Mouse (Mus musculus) liver, embryonic 15.5 days (tissue): ENCODE measurements around the gene Fgfr2. TPM values are rescaled to one million over a fixed set of nuclear protein-coding genes. Genes with fewer than 3 reads are reported as not detected.

ENCODE experiments used
- ATAC-seq: fragments of 200-750 bp; cut with Nextera tagmentation; 2 replicates; pipeline ENCODE4 v1.8.0; 2017; ENCODE audit warnings: moderate number of reproducible peaks, mild to moderate bottlenecking, moderate library complexity; ENCODE audit not compliant: insufficient read depth
- H3K27ac ChIP-seq: fragments of 300-500 bp; sonication (generic); replicated peaks from 2 replicates; pipeline ENCODE4 v1.5.1; 2015; ENCODE audit warnings: mild to moderate bottlenecking, inconsistent platforms
- H3K27me3 ChIP-seq: fragments of 300-500 bp; sonication (generic); 2 replicates; pipeline ENCODE4 v1.6.1; 2015; ENCODE audit warnings: mild to moderate bottlenecking, inconsistent platforms
- H3K36me3 ChIP-seq: fragments of 300-500 bp; sonication (generic); replicated peaks from 2 replicates; pipeline ENCODE4 v1.6.1; 2015; ENCODE audit warnings: moderate library complexity, mild to moderate bottlenecking, inconsistent platforms
- H3K4me1 ChIP-seq: fragments of 300-500 bp; sonication (generic); replicated peaks from 2 replicates; pipeline ENCODE4 v1.6.1; 2015; ENCODE audit warnings: inconsistent platforms
- H3K4me2 ChIP-seq: fragments of 300-500 bp; sonication (generic); 2 replicates; pipeline ENCODE4 v1.6.1; 2015; ENCODE audit warnings: moderate library complexity, mild to moderate bottlenecking, inconsistent platforms
- H3K4me3 ChIP-seq: fragments of 300-500 bp; sonication (generic); replicated peaks from 2 replicates; pipeline ENCODE4 v1.5.1; 2015; ENCODE audit warnings: mild to moderate bottlenecking, inconsistent platforms
- H3K9ac ChIP-seq: fragments of 300-500 bp; sonication (generic); 2 replicates; pipeline ENCODE4 v1.6.1; 2015; ENCODE audit warnings: moderate library complexity, mild to moderate bottlenecking, inconsistent platforms
- H3K9me3 ChIP-seq: fragments of 300-500 bp; sonication (generic); replicated peaks from 2 replicates; pipeline ENCODE4 v1.6.1; 2016; ENCODE audit warnings: inconsistent platforms
- whole genome bisulfite sequencing: fragments of 180-500 bp; shearing (Covaris S2); methylation state at CpG from one replicate; pipeline ENCODE4 v1.1.7; 2015; ENCODE audit warnings: mixed read lengths; ENCODE audit not compliant: insufficient replicate concordance; 5-methylcytosine and 5-hydroxymethylcytosine counted together
- polyA plus RNA-seq: library from polyadenylated mRNA; unstranded; fragments of >200 nt; fragmentation: Nextera tagmentation; extraction: Ambion mirVana; gene quantifications from 2 replicates; pipeline ENCODE4 v1.2.1, GENCODE M21; 2015

The Fgfr2 gene
- polyA plus RNA-seq, 1 experiment from 2014 or later: 10.5 TPM

DNA sequence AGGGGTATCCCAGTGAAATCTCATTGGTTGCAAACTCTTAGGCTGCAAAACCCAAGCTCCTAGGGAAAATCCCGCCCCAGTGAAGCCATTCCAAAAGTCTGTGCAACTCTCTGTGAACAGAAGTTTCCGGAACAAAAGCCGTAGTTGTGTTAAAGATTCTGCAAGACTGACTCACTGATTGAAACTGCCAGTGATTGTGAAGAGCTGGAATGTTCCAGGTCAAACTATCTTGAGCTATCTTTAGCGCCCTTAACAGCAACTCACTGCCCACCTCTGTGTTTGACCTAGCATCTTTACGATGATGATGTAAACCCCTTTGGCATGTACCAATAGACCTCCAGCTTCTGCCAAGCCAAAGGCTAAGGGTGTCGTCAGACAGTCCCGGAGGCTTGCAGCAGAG is 999.9 kb downstream of the Fgfr2 start:
- ATAC-seq: no peak
- Histone ChIP-seq H3K36me3 (no peaks in the 10 kb centered on the region), H3K4me1 (no peaks in the 10 kb centered on the region), H3K27ac (no peak overlapping the region), H3K4me2 (no peak overlapping the region), H3K9me3 (no peaks in the 10 kb centered on the region), H3K27me3 (no peaks in the 10 kb centered on the region), H3K9ac (no peak overlapping the region), H3K4me3 (no peak overlapping the region)
- 60% methylated on average over 7 of the region's 7 CpGs for WGBS

DNA sequence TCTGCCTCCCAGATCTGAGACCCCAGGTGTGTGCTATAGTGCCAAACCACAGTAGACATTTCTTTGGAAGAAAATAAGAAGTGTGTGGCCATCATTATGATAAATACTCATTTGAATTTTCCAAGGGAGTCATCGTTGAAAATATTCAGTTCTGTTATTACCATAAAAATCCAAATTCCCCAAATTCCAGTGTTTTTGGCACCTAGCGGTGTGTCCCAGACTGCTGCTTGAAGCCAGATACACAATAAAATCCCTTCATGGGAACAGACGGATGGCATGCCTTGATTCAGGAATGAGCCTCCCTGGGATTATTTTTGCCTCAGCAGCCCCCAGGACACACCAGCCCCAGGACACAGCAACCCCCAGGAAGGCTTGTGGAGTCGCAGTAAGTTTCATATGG is 1003.3 kb downstream of the Fgfr2 start:
- Histone ChIP-seq H3K9me3 (no peaks in the 10 kb centered on the region), H3K4me1 (no peaks in the 10 kb centered on the region), H3K4me2 (no peak overlapping the region), H3K9ac (no peak overlapping the region), H3K27ac (no peak overlapping the region), H3K4me3 (no peak overlapping the region), H3K27me3 (no peaks in the 10 kb centered on the region), H3K36me3 (no peaks in the 10 kb centered on the region)
- 61% methylated on average over 4 of the region's 4 CpGs for WGBS
- ATAC-seq: no peak

DNA sequence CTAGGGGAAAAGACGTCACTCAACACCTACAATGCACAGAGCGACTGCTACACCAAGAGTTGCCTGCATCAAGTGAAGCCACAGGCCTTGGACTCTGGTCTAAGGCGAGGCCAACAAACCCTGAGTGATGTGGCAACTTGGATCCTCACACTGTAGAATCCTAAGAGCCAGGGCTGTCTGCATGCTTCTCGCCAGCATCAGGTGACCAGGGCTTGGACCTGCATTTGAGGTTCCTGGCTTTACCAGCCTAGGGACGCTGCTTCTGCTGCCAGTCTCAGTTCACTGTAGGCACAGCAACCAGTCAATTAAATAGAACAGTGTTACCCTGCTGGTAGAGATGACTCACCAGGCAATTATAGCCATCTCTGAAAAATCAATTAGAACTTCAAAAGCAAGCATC is 1011.4 kb downstream of the Fgfr2 start:
- H3K4me3 ChIP-seq: no peak overlapping the region
- H3K36me3 ChIP-seq: no peaks in the 10 kb centered on the region
- H3K4me1 ChIP-seq: no peaks in the 10 kb centered on the region
- no peak overlapping the region for H3K9ac ChIP-seq
- H3K4me2 ChIP-seq: no peak overlapping the region
- H3K27ac ChIP-seq: no peak overlapping the region
- ATAC-seq: no peak
- WGBS: 54% methylated on average over 5 of the region's 5 CpGs
- no peaks in the 10 kb centered on the region for H3K9me3 ChIP-seq
- H3K27me3 ChIP-seq: no peaks in the 10 kb centered on the region

DNA sequence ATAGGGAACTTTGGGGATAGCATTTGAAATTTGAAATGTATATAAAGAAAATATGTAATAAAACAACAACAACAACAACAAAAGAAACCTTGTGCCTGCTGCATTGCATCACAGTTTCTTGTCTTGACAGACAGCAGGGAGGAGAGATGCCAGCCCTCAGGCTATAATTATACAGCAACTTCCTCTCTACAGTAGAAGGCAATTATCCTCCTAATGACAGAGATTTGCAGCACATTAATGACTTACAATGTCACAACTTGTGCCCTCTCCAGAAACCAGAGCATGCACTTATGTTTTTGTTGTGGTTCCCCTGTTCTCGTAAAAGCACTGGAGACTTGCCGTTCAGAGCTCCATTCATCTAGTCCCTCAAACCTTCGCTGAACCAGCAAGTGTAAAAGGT is 1012.8 kb downstream of the Fgfr2 start:
- Histone ChIP-seq H3K27me3 (no peaks in the 10 kb centered on the region), H3K9ac (no peak overlapping the region), H3K9me3 (no peaks in the 10 kb centered on the region), H3K36me3 (no peaks in the 10 kb centered on the region), H3K4me2 (no peak overlapping the region), H3K4me1 (no peaks in the 10 kb centered on the region), H3K4me3 (no peak overlapping the region), H3K27ac (no peak overlapping the region)
- no peak for ATAC-seq
- WGBS: 70% methylated on average over 3 of the region's 3 CpGs

DNA sequence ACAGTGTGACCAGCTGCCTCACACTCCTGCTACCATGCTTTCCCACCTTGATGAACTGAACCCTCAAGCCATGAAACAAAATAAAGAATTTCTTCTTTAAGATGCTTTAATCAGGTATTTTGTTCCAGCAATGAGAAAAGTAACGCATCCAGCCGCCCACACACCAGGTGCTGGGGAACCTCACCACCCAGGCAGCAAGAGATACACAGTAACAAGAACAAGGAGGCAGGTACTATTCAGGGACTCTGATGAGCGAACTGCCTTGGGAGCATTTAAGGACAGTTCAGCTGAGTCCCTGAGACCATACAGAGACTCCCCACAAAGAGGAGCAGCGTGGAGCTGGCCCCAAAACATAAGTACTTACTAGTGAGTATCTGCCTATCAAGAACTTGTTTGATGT is 1016.3 kb downstream of the Fgfr2 start:
- Histone ChIP-seq H3K9me3 (no peaks in the 10 kb centered on the region), H3K27ac (no peak overlapping the region), H3K4me2 (no peak overlapping the region), H3K4me3 (no peak overlapping the region), H3K4me1 (no peaks in the 10 kb centered on the region), H3K36me3 (no peaks in the 10 kb centered on the region), H3K27me3 (no peaks in the 10 kb centered on the region), H3K9ac (no peak overlapping the region)
- no peak for ATAC-seq
- 68% methylated on average over 4 of the region's 4 CpGs for WGBS

DNA sequence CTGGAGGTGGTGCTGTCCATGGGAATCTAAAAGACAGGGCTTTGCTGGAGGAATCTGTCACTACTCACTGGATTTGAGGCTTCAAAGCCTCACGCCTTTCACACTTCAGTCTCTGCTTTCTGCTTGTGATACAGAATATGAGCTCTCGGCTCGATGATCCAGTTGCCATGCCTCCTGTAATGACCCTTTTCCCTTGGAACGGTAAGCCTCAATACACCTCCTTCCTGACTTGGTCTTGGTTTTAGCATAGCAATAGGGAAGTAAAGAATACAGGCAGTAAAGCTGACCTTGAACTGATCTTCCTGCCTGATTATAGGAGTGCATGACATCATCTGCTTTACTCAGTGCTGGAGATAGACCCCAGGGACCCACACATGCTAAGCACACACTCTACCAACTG is 1017.8 kb downstream of the Fgfr2 start:
- H3K9ac ChIP-seq: no peak overlapping the region
- no peak overlapping the region for H3K4me3 ChIP-seq
- H3K9me3 ChIP-seq: no peaks in the 10 kb centered on the region
- H3K4me2 ChIP-seq: no peak overlapping the region
- no peaks in the 10 kb centered on the region for H3K4me1 ChIP-seq
- H3K27ac ChIP-seq: no peak overlapping the region
- H3K36me3 ChIP-seq: no peaks in the 10 kb centered on the region
- ATAC-seq: no peak
- 50% methylated on average over 4 of the region's 4 CpGs for WGBS
- H3K27me3 ChIP-seq: no peaks in the 10 kb centered on the region

DNA sequence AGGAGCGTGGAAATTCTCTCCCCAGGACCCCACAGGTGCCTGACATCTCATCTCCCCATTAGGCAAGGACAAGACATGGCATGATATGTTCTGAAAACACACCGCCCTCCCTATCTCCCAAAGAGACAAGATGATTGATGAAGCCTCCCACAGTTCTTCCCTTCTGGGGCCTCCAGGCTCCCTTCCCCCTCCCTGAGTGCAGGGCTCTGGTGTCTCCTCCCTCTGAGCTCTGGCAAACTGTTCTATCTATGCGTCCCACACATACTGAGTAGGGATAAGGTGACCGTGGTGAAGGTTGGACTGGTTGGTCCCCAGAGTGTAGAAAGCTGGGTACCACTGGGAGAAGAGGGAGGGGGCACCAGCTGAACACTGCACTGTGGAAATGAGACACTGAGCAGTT is 1024.7 kb downstream of the Fgfr2 start:
- H3K27ac ChIP-seq: no peak overlapping the region
- H3K4me1 ChIP-seq: no peaks in the 10 kb centered on the region
- no peaks in the 10 kb centered on the region for H3K36me3 ChIP-seq
- no peaks in the 10 kb centered on the region for H3K27me3 ChIP-seq
- 52% methylated on average over 4 of the region's 4 CpGs for WGBS
- no peak overlapping the region for H3K4me3 ChIP-seq
- H3K9me3 ChIP-seq: no peaks in the 10 kb centered on the region
- no peak overlapping the region for H3K9ac ChIP-seq
- no peak for ATAC-seq
- H3K4me2 ChIP-seq: no peak overlapping the region

DNA sequence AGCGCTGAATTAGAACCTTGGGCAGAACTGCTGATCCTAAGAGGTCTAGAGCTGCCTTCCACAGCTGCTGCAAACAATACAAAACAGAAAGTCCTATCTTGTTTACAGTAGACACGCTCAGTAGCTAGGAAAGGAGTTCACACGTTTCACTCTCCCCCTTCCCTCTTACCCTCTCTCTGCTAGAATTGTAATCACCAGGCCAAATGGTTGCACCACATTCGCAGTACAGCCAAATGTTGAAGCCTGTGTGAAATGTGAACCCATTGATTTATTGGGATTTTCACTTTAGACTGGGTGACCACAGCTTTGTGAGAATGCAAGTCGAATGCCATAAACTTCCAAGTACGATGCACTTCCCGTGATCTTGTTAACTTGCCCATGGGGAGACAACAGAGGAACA is 1028.5 kb downstream of the Fgfr2 start:
- whole genome bisulfite sequencing: 45% methylated on average over 7 of the region's 7 CpGs
- no peaks in the 10 kb centered on the region for H3K4me1 ChIP-seq
- no peak overlapping the region for H3K4me2 ChIP-seq
- H3K9ac ChIP-seq: no peak overlapping the region
- no peak for ATAC-seq
- H3K4me3 ChIP-seq: no peak overlapping the region
- H3K27me3 ChIP-seq: no peaks in the 10 kb centered on the region
- no peak overlapping the region for H3K27ac ChIP-seq
- no peaks in the 10 kb centered on the region for H3K9me3 ChIP-seq
- no peaks in the 10 kb centered on the region for H3K36me3 ChIP-seq

DNA sequence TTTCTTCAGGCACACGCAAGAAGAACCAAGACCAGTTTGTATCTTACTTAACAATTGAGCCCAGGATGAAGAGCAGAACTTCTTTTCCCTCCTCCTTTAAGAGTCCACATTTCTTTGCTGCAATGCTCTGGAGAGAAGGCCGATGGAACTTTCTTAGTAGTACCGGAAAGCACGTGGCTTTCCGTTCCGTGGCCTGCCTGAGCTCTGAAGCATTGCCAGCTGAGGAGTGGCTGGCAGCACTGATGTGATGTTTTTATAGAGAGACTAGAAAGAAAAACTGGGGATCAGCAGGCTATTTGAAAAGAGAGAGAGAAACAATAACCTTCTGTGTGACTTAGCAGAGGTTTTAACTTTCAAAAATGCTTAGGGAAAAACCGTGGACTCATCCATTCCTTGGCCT is 1031.6 kb downstream of the Fgfr2 start:
- ATAC-seq: no peak

DNA sequence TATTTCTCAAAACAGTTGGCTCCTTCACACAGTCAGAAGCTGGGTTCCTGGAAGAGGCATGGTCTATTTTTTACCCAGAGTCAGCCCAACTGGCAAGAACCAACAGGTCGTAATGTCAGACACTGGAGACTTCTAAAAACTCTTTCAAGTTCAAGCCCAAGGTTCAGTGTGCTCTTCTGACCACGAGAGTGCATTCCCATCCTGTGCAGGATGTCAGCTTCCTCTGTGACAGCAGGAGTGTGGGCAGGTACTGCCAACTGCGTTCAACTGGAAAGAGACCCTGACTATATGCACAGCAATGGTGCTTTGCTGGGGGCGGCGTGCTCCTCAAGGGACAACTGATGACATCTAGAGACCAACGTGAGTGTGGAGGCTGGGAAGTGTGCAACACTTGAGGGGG is 1034.5 kb downstream of the Fgfr2 start:
- Histone ChIP-seq H3K4me2 (no peak overlapping the region), H3K4me1 (no peaks in the 10 kb centered on the region), H3K9ac (no peak overlapping the region), H3K27ac (no peak overlapping the region), H3K9me3 (no peaks in the 10 kb centered on the region), H3K4me3 (no peak overlapping the region), H3K27me3 (no peaks in the 10 kb centered on the region), H3K36me3 (no peaks in the 10 kb centered on the region)
- whole genome bisulfite sequencing: 53% methylated on average over 6 of the region's 6 CpGs
- ATAC-seq: no peak

More for the DNA sequence above, 1031.6 kb downstream of the Fgfr2 start:
- 74% methylated on average over 7 of the region's 7 CpGs for WGBS
- Histone ChIP-seq H3K9ac (no peak overlapping the region), H3K4me2 (no peak overlapping the region), H3K27ac (no peak overlapping the region), H3K27me3 (no peaks in the 10 kb centered on the region), H3K4me3 (no peak overlapping the region), H3K4me1 (no peaks in the 10 kb centered on the region), H3K36me3 (no peaks in the 10 kb centered on the region), H3K9me3 (no peaks in the 10 kb centered on the region)

DNA sequence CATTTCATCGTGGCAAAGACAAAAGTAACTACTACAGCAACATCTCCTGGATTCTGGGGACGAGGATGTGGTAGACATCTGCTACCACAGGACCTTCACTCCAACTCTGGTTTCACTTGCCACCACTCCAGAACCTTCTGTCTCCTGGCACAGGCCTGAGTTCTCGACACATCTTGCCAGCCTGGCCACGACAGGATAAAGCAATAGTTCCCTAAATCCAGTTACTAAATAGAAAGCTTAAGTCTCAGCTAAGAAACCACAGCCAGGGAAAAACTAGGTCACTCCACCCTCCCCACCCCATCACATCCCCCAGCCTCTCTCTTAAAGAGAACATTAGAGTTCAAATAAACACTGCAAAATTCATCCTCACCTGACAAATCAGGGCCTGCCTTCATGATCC is 1035.0 kb downstream of the Fgfr2 start:
- Histone ChIP-seq H3K4me3 (no peak overlapping the region), H3K9me3 (no peaks in the 10 kb centered on the region), H3K4me1 (no peaks in the 10 kb centered on the region), H3K4me2 (no peak overlapping the region), H3K9ac (no peak overlapping the region), H3K36me3 (no peaks in the 10 kb centered on the region), H3K27me3 (no peaks in the 10 kb centered on the region), H3K27ac (no peak overlapping the region)
- ATAC-seq: no peak
- WGBS: 34% methylated on average over 4 of the region's 4 CpGs

DNA sequence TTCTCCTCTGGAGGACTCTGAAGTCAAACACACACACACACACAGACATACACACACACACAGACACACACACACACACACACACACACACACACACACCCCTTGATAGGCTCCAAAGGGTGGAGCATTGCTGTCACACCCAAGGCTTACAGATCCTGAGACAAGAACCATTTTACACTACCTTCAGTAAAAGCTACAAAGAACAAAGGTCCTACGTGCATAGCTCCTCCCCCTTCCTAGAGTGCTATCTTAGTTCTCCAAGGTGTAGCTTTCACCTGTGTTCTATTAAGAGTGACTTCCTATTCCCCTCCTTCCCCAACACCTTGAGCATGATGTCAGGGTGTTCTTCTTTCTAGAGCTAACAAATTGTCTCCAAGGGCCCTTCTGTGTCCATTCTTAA is 1047.3 kb downstream of the Fgfr2 start:
- 62% methylated on average over 1 of the region's 1 CpGs for WGBS
- ATAC-seq: no peak
- Histone ChIP-seq H3K9ac (no peak overlapping the region), H3K4me2 (no peak overlapping the region), H3K36me3 (no peaks in the 10 kb centered on the region), H3K4me3 (no peak overlapping the region), H3K27ac (no peak overlapping the region), H3K4me1 (no peaks in the 10 kb centered on the region), H3K27me3 (no peaks in the 10 kb centered on the region), H3K9me3 (no peaks in the 10 kb centered on the region)
